Mouse (Mus musculus) cerebellum, adult 11 months (tissue): ENCODE data around the gene Olfr1564.
"Not testable (repeated sequence)": the region's sequence is repeated elsewhere in the genome, so short reads cannot be mapped to it uniquely, and the experiment has no call there.

Source experiments
- DNase-seq: peaks from one replicate; pipeline ENCODE4 v3.0.0; 2022

Gene Olfr1564

DNA sequence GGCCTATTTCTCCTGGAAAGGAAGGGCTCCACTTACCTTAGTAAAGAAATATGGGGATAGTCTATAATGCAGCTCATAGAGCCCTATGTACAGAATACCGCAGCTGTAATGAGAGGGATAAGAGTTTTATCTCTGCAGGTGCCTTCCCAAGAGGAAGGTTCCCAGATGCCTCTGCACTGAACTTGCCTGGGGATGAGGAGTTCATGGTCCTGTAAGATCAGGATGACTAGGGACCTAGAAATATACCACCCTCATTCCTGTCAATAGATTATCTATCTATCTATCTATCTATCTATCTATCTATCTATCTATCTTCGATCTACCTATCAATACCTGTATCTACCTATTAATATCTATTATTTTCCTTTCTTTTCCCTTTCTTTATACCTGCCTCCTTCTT is at the start of gene Olfr1564:
Olfr1564 (minus strand) TSS at position 101 of the 400 bp plus-strand sequence.
- no peak for DNase-seq

DNA sequence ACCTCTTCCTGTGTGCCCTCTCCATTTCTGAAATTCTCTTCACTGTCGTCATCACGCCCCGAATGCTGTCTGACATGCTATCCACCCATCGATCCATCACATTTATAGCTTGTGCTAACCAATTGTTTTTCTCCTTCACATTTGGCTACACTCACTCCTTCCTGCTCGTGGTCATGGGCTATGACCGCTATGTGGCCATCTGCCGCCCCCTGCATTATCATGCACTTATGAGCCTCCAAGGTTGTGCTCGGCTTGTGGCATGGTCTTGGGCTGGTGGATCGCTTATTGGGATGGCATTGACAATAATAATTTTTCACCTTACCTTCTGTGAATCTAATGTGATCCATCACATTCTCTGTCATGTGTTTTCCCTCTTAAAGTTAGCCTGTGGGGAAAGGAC is 47.4 kb upstream of the Olfr1564 start:
- DNase-seq: no peak

DNA sequence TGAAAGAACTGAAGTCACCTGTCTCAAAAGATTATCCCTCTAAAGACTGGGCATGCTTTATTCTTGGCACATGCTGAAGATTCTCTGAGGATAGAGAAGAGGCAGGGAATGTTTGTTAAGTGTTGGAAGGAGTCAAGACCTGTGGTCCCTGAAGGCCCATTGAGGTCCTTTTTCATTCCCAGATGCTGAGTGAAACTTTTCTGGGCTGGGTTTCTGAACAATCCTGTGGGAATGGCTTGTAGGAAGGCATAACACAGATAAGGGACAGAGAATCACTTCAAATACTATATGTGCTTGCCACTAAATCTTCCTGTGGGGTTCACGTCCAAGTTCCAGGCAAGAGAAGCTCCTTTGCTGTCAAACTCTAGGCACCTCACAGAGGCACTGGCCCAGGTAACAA is 42.9 kb upstream of the Olfr1564 start, which contains the start of gene Olfr63:
Olfr63 (plus strand) TSS at position 301 of the 400 bp plus-strand sequence.
- no peak for DNase-seq

DNA sequence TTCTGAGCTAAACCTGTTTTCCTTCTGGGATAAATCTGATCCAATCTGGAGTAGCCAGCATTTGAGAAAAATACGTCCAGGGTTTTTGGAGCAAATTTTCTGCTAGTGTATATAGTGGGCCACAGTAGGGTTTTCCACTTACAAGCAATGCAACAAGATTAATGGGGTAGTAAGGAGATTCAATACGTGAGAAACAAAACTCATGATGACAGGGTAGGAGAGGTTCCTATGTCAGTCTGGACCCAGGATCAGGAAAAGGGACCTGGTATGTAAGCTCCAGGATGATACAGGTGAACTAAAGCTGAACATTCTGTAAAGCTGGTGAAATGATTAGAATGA is 33.8 kb upstream of the Olfr1564 start:
- DNase-seq: not testable (repeated sequence)

DNA sequence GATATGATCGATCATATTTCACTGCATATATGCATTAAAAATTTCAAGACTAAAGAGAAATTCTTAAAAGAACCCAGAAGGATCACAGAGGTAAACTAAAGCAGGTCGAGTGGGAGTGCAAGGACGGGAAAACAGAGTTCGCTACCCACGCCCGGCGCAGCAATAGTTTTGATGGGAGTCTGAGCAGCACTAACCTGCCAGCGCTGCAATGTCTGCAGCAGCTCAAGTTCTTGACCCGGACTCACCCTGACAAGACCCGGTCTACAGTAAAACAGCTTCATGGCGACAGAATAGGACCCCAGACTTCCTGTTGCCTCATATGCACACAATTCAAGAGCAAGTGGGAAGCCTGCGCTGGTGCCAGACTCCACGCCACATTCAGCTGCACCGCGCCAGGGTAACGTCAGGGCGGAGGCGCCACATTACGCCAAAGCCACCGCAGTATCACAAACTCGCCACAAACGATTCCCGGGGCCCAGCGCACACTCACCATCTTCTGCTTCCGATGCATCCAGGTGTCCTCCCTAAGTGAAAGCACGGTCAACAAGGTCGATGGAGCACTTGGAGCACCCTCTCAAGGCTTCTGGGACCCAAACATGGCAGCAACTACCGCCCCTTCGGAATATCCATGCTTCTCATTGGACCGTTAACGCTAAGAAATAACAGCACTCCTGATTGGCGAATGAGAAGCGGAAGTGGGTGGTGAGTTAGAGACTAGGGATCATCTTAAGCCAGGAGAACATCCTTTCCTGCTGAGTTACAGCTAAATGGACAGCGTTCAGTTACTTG is 33.2 kb upstream of the Olfr1564 start, which contains the start of gene Zfp955a:
Zfp955a (minus strand) TSS at position 616 of the 789 bp plus-strand sequence.
- DNase-seq: not testable (repeated sequence)

DNA sequence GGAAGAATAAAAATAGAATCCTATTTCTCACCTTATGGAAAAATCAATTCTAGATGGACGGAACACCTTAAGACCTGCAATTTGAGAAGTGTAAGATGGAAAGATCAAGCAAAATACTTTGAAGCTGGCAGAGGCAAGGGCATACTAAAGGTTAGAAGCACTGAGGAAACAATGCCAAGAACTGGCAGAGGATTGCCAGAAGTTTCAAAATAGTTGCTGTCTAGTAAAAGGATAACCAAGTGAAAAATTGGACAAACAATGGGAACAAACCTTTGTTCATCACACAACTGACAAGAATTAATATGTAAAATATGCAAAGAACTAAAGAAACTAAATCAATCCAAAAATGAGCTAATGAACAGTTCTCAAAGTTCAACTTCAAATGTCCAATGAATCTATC is 15.2 kb upstream of the Olfr1564 start:
- DNase-seq: not testable (repeated sequence)

DNA sequence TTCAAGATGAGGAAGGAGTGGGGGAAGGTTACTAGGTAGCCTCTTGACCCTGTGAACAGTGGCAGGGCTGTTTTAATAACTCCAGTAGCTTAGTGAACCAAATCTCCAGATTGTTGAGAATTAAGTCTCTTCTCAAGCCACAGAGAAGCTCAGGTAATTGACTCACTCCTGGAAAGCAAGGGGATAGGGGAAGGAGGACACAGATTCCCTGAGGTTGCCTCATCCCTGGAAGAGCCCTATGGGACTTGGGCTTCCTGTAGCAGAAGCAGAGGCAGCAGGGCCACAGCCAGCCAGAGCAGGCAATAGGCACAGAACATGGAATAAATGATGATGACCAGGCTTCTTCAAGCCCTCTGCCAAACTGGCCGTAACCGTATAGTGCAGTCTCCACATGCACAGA is 30.5 kb downstream of the Olfr1564 start, which contains the start of gene Olfr239:
Olfr239 (plus strand) TSS at position 301 of the 400 bp plus-strand sequence.
- not testable (repeated sequence) for DNase-seq

DNA sequence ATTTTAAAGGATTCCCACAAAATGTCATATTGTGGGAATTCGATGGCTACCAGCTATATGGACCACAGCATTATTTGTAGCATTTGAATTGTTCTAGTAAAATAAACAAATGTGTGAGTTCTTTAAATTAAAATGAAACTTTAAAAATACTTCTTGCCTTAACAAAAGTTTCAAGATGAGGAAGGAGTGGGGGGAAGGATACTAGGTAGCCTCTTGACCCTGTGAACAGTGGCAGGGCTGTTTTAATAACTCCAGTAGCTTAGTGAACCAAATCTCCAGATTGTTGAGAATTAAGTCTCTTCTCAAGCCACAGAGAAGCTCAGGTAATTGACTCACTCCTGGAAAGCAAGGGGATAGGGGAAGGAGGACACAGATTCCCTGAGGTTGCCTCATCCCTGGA is 53.3 kb downstream of the Olfr1564 start, which contains the start of gene Olfr55:
Olfr55 (plus strand) TSS at position 301 of the 400 bp plus-strand sequence.
- DNase-seq: not testable (repeated sequence)
